ENCODE assay signal across 9 mouse cellular contexts in the genomic region with DNA sequence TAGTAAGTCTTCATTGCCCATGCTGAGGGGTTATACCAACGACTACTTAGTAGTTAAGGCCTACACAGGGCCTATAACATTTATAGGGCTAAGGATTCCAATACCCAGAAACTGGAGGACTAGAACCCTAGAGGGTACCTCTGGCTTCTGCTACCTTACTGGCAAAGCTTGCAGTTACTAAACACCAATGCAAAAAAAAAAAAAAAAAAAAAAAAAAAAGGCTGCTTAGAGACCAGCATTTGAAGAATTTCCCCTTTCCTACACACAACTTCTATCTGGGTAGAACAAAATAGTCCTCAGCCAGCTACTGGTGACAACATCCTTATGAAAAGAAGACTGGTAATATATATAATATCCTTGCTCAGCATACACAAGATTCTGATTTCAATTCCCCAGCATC. TPM values are rescaled to one million over a fixed set of nuclear protein-coding genes. Genes with fewer than 3 reads are reported as not detected.
DNase-seq lines count a peak whose midpoint lies in the region; ATAC-seq and TF ChIP-seq lines count a peak whose summit lies in the region.
"Had no signal": no experiment of that assay in that cellular context is flagged by ENCODE, and none has a peak within 500 bp of the region (broad histone marks: within the 10 kb centered on the region; RNA-seq: fewer than 3 reads in every experiment).

No protein-coding gene starts in this region.

- no peak for DNase-seq in hindbrain, embryonic 14.5 days (ENCODE audit: low spot score)
- no peak for DNase-seq in lung, postnatal 0 days (ENCODE audit: low spot score)
- DNase-seq in lung, adult 18-20 months: no peak
- DNase-seq in cerebellum, postnatal 4 days (ENCODE audit: low spot score in 2 of 2): no peak
- DNase-seq: adrenal gland, postnatal 36 days; cerebellum, adult 18-20 months had no signal

- no peaks in the 10 kb centered on the region for H3K9me3 ChIP-seq in hindbrain, embryonic 14.5 days (ENCODE audit: control insufficient read depth, low read length)
- H3K9me3 ChIP-seq in hindbrain, embryonic 13.5 days: no peaks in the 10 kb centered on the region
- H3K9me3 ChIP-seq in lung, postnatal 0 days (ENCODE audit: low read length): no peaks in the 10 kb centered on the region
- H3K9me3 ChIP-seq in limb, embryonic 15.5 days: no peaks in the 10 kb centered on the region

- no peak overlapping the region for H3K4me2 ChIP-seq in hindbrain, embryonic 14.5 days (replicated peaks)
- H3K4me2 ChIP-seq in hindbrain, embryonic 13.5 days: no peak overlapping the region
- H3K4me2 ChIP-seq in lung, postnatal 0 days (replicated peaks; ENCODE audit: low read depth, low read length): no peak overlapping the region
- H3K4me2 ChIP-seq in limb, embryonic 15.5 days: no peak overlapping the region
- H3K4me2 ChIP-seq in myocyte (ENCODE audit: low read depth): peak overlapping the region; percentile 8

- no peak for TF ChIP-seq POLR2A in myocyte (IDR thresholded peaks at IDR 0.05; ENCODE audit: insufficient read length, low read depth)

- H3K4me3 ChIP-seq in hindbrain, embryonic 14.5 days (replicated peaks; ENCODE audit: low read length): no peak overlapping the region
- no peak overlapping the region for H3K4me3 ChIP-seq in hindbrain, embryonic 13.5 days
- no peak overlapping the region for H3K4me3 ChIP-seq in lung, postnatal 0 days (ENCODE audit: low read depth, low read length)
- H3K4me3 ChIP-seq in limb, embryonic 15.5 days: no peak overlapping the region
- no peak overlapping the region for H3K4me3 ChIP-seq in myocyte

- 0 out of 2 replicates have a peak overlapping the region, but pooled peaks have one; percentile 12 for H3K9ac ChIP-seq in hindbrain, embryonic 14.5 days
- H3K9ac ChIP-seq in hindbrain, embryonic 13.5 days: no peak overlapping the region
- no peak overlapping the region for H3K9ac ChIP-seq in lung, postnatal 0 days (replicated peaks; ENCODE audit: low read depth)
- H3K9ac ChIP-seq in limb, embryonic 15.5 days: no peak overlapping the region

- H3K27ac ChIP-seq in hindbrain, embryonic 14.5 days: no peak overlapping the region
- H3K27ac ChIP-seq in hindbrain, embryonic 13.5 days: no peak overlapping the region
- 0 out of 2 replicates have a peak overlapping the region, but pooled peaks have one; percentile 47 for H3K27ac ChIP-seq in lung, postnatal 0 days (ENCODE audit: low read length)
- peak overlapping the region; percentile 73 for H3K27ac ChIP-seq in limb, embryonic 15.5 days

- TF ChIP-seq EP300 in lung, postnatal 0 days (IDR thresholded peaks at IDR 0.05): no peak

- peaks cover 96% of the 10 kb centered on the region for H3K79me2 ChIP-seq in myocyte (ENCODE audit: control insufficient read depth, insufficient read depth)

- H3K4me1 ChIP-seq in hindbrain, embryonic 14.5 days (replicated peaks; ENCODE audit: control insufficient read depth, insufficient read depth, low read length): peaks cover 19% of the 10 kb centered on the region
- peaks cover 20% of the 10 kb centered on the region for H3K4me1 ChIP-seq in hindbrain, embryonic 13.5 days (replicated peaks)
- peaks cover 10% of the 10 kb centered on the region; the same call in 1 of the 2 replicates for H3K4me1 ChIP-seq in lung, postnatal 0 days (ENCODE audit: insufficient read depth, low read depth, low read length)
- peaks cover 20% of the 10 kb centered on the region for H3K4me1 ChIP-seq in limb, embryonic 15.5 days

- no peaks in the 10 kb centered on the region for H3K27me3 ChIP-seq in hindbrain, embryonic 14.5 days (ENCODE audit: control insufficient read depth, insufficient read depth, low read length)
- no peaks in the 10 kb centered on the region for H3K27me3 ChIP-seq in hindbrain, embryonic 13.5 days
- no peaks in the 10 kb centered on the region for H3K27me3 ChIP-seq in lung, postnatal 0 days (replicated peaks; ENCODE audit: insufficient read depth, low read length)
- no peaks in the 10 kb centered on the region for H3K27me3 ChIP-seq in limb, embryonic 15.5 days
- no peaks in the 10 kb centered on the region for H3K27me3 ChIP-seq in myocyte (ENCODE audit: control insufficient read depth, insufficient read depth, insufficient read length)

- no peak overlapping the region for H3ac ChIP-seq in myocyte (ENCODE audit: control insufficient read depth, insufficient read length)

- TF ChIP-seq CTCF in lung, postnatal 0 days (IDR thresholded peaks at IDR 0.05): no peak

- H3K36me3 ChIP-seq in hindbrain, embryonic 14.5 days (replicated peaks; ENCODE audit: control insufficient read depth, insufficient read depth): no peaks in the 10 kb centered on the region
- H3K36me3 ChIP-seq in hindbrain, embryonic 13.5 days: no peaks in the 10 kb centered on the region
- H3K36me3 ChIP-seq in lung, postnatal 0 days (ENCODE audit: insufficient read depth, low read length): no peaks in the 10 kb centered on the region
- no peaks in the 10 kb centered on the region for H3K36me3 ChIP-seq in limb, embryonic 15.5 days
- no peaks in the 10 kb centered on the region for H3K36me3 ChIP-seq in myocyte (ENCODE audit: control insufficient read depth, insufficient read depth)

- 76% methylated on average over 1 of the region's 1 CpGs for WGBS in hindbrain, embryonic 14.5 days
- 65% methylated on average over 1 of the region's 1 CpGs for WGBS in hindbrain, embryonic 13.5 days
- 69% methylated on average over 1 of the region's 1 CpGs for WGBS in lung, postnatal 0 days
- 17% methylated on average over 1 of the region's 1 CpGs for WGBS in limb, embryonic 15.5 days

- ATAC-seq in hindbrain, embryonic 14.5 days (ENCODE audit: low FRiP score): no peak
- ATAC-seq in hindbrain, embryonic 13.5 days (ENCODE audit: low FRiP score): no peak
- ATAC-seq in lung, postnatal 0 days: no peak
- no peak for ATAC-seq in limb, embryonic 15.5 days (ENCODE audit: insufficient number of reproducible peaks, low FRiP score, low TSS enrichment, low read depth)

TF ChIP-seq in myocyte, 11 proteins besides CTCF, POLR2A, EP300 and RAD21:
- TF ChIP-seq E2F4 (IDR thresholded peaks at IDR 0.05; ENCODE audit: insufficient read depth) (no peak), SRF (IDR thresholded peaks at IDR 0.05; ENCODE audit: control insufficient read depth, insufficient read length, low read depth) (no peak), USF1 (IDR thresholded peaks at IDR 0.05; ENCODE audit: low read depth) (no peak), REST (IDR thresholded peaks at IDR 0.05; ENCODE audit: insufficient read depth, insufficient read length) (no peak), MAX (IDR thresholded peaks at IDR 0.05; ENCODE audit: low read depth) (no peak), TCF3 (IDR thresholded peaks at IDR 0.05; ENCODE audit: insufficient read length, low read depth) (no peak), POLR2AphosphoS2 (IDR thresholded peaks at IDR 0.05; ENCODE audit: insufficient read length, low read depth) (no peak), CEBPB (IDR thresholded peaks at IDR 0.05; ENCODE audit: insufficient read depth, poor library complexity, severe bottlenecking) (no peak)

RNA-seq across cellular contexts. Expression of gene Memo1, which starts 29.7 kb away (rescaled TPM):
- 61.0 and 61.9 TPM in 2 replicates for polyA plus RNA-seq in hindbrain, embryonic 14.5 days (2014; fragmentation: Nextera tagmentation; extraction: Ambion mirVana)
- 64.0 and 66.7 TPM in 2 replicates for polyA plus RNA-seq in hindbrain, embryonic 13.5 days (2015; fragmentation: Nextera tagmentation; extraction: Ambion mirVana)
- polyA plus RNA-seq in lung, postnatal 0 days (2015; fragmentation: Nextera tagmentation; extraction: Ambion mirVana): 54.2 and 56.3 TPM in 2 replicates
- polyA plus RNA-seq in limb, embryonic 15.5 days (2015; fragmentation: Nextera tagmentation; extraction: Ambion mirVana): 85.3 and 86.2 TPM in 2 replicates
- 71.2 TPM for polyA plus RNA-seq in myocyte (2012; fragmentation: generic; extraction: Trizol)

RNA-seq across cellular contexts. Expression of gene Dpy30, which starts 58.1 kb away (rescaled TPM):
- polyA plus RNA-seq in hindbrain, embryonic 14.5 days (2014; fragmentation: Nextera tagmentation; extraction: Ambion mirVana): 208 and 218 TPM in 2 replicates
- polyA plus RNA-seq in hindbrain, embryonic 13.5 days (2015; fragmentation: Nextera tagmentation; extraction: Ambion mirVana): 215 and 218 TPM in 2 replicates
- polyA plus RNA-seq in lung, postnatal 0 days (2015; fragmentation: Nextera tagmentation; extraction: Ambion mirVana): 149 and 165 TPM in 2 replicates
- 178 and 186 TPM in 2 replicates for polyA plus RNA-seq in limb, embryonic 15.5 days (2015; fragmentation: Nextera tagmentation; extraction: Ambion mirVana)
- 57.9 TPM for polyA plus RNA-seq in myocyte (2012; fragmentation: generic; extraction: Trizol)

Comparison
In these comparisons a context has a peak if more than half of its experiments do, and no peak if none do; other contexts are left out.
1. H3K27ac ChIP-seq: peak in lung, postnatal 0 days (single experiment) and limb, embryonic 15.5 days (single experiment); none in hindbrain, embryonic 14.5 days (single experiment) and hindbrain, embryonic 13.5 days (single experiment).